Mouse (Mus musculus) activated CD4-positive, CD25-positive, alpha-beta regulatory T cell, adult 9 weeks (primary cell): Measurements from ENCODE around the gene Coro2b. TPM values are rescaled to one million over a fixed set of nuclear protein-coding genes. Genes with fewer than 3 reads are reported as not detected.

Experiments
- polyA plus RNA-seq: library from polyadenylated mRNA; unstranded; fragments of 100-300 nt; shearing (Covaris generic); gene quantifications from one replicate; pipeline ENCODE4 v1.2.1, GENCODE M21; 2017

Gene Coro2b
- polyA plus RNA-seq, result 7.9 TPM

GRCm38 (mm10) chr9:62536655-62537631, at the start of gene Coro2b:
Gene Coro2b (minus strand): TSS chr9:62537044.

Other genes with a start within 250 kb of the Coro2b start
- 107 TPM for gene Anp32a, start 195.8 kb downstream of the Coro2b start, polyA plus RNA-seq
- not detected for gene Itga11, start 140.8 kb upstream of the Coro2b start, polyA plus RNA-seq